Mouse (Mus musculus) lung, postnatal 25 days (tissue): ENCODE results near the gene Nrg4.
A peak's percentile ranks its signal among the peaks of the same experiment; 100 is the strongest.
"Not testable (repeated sequence)": the region's sequence is repeated elsewhere in the genome, so short reads cannot be mapped to it uniquely, and the experiment has no call there.

Experiments
- DNase-seq: peaks from one replicate; pipeline ENCODE4 v3.0.0; 2022; ENCODE audit warnings: low spot score

Gene Nrg4

GRCm38 (mm10) chr9:55322641-55323040 lies 4.0 kb downstream of the Nrg4 start:
- no peak for DNase-seq

GRCm38 (mm10) chr9:55313619-55314261 lies 12.9 kb downstream of the Nrg4 start:
- no peak for DNase-seq

DNA sequence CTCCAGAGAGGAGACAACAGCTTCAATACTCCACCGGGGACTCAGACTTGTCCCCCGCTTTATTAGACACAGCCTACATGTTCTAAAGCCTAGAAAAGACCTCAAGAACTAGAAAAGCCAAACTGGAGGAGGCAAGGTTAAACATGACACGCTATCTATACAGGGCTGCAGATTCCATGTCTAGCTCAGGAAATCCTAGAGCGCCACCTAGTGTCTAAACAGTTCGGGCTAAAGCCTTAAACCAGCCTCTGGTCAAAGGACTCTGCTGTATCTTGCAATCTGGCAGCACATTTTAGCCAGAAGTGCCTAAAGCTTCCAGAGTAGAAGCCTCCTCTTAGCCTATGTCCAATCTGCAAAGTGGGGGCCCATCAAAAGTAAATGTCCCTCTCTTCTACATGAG lies 15.1 kb downstream of the Nrg4 start:
- peak; percentile 79 for DNase-seq

GRCm38 (mm10) chr9:55308455-55308854 lies 18.2 kb downstream of the Nrg4 start:
- DNase-seq = no peak

- DNase-seq = no peak
Observed at GRCm38 (mm10) chr9:55307557-55307956, 19.1 kb downstream of the Nrg4 start.

DNA sequence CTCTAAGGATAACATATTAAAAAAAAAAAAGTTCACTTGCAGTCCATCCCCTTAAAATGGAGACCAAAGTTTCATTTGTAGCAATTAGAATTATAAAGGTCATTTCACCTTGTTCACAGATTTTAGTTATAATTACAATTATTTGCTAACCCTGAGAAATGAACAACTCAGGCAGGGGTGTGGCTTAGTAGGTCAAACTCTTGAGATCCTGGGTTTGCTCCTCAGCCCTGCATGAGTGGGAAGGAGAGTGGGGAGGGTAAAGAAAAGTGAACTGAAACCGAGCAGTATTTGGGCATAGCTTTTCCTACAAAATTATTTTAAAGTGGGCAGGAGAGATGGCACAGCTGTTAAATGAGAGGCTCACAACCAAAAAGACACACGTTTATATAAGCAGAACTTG lies 19.6 kb downstream of the Nrg4 start:
- DNase-seq = no peak

- DNase-seq = peak; percentile 37
Observed at GRCm38 (mm10) chr9:55296221-55296620, 30.4 kb downstream of the Nrg4 start.

GRCm38 (mm10) chr9:55291966-55292365 lies 34.7 kb downstream of the Nrg4 start:
- no peak for DNase-seq

DNA sequence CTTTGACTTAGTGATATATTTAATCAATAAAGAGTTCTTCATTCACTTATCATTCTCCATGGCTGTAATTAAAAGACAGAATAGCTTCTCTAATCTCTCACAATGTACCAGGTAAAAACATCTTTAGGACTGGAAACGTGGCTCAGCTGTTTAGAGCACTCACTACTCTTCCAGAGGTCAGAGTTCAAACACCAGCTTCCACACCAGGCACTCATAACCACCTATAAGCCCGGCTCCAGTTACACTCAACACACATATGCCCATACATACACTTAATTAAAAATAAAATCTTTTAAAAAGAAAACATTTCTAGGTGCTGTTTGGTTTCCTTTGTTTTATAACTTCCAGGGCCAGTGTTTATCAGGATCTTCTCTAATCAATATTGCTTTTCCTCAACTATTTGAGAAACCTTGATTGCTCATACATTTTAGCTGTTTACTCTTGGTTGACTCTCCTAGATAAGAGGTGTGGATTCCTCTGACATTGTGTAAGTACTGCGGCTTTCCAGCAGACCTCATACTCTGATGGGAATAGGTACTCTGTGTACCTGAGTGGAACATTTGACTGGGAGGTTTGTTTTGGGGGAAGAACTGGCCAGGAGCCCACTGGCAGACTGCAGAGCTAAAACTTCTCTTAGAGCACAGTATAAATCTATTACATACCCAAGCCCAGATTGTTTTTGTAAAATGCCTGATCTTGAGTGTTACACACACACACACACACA lies 37.0 kb downstream of the Nrg4 start:
- peak; percentile 29 for DNase-seq

- no peak for DNase-seq
Observed at GRCm38 (mm10) chr9:55285197-55285596, 41.4 kb downstream of the Nrg4 start.

DNA sequence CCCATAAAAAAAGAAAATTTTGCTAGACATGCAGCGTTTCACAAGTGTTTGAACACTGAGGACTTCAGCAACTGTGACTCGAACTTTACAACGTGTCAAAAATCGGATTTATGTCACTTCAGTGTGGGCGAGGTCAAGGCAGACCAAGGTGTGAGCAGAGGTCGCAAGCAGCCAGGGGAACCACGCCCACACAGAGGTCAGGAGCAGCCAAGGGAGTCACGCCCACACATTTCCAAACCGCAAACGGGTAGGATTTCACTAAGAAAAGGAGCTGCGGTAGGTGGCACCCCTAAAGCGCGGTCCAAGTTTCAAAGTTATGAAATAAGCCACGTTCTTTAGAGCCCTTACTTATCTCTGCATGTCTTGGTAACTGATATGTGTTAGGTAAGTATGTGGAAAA lies 43.1 kb downstream of the Nrg4 start:
- peak; percentile 73 for DNase-seq

DNA sequence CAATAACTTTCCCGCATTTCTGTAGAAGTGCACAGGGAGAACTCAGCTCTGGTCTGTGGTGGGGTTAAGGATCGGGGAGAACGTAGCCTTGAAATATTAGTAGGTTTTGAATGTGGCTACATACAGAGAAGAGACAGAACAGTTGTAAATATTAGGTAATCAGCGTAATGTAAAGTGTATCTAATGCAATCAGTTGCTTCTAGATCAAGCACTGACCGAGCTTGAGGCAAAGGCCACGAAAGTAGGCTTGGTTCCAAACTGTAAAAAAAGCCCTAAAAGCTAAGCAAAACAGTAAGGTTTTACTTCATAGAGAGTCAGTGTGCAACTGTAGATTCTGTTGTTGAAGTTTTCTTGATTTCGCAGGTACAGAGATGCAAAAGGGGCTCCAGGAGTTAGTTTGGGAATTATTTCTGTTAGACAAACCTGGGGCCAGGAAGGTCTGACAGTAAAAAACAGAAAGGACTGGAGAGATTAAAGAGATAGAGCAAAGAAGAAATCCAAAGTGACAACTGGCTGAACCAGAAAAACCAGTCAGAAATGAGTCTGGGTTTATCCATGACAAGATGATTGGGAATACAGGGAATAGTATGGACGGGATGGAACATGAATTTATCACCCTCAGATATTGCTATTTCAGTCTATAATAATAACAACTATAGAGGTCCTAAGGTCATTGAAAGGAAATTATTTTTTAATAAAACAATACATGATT lies 47.4 kb downstream of the Nrg4 start:
- DNase-seq = no peak

DNA sequence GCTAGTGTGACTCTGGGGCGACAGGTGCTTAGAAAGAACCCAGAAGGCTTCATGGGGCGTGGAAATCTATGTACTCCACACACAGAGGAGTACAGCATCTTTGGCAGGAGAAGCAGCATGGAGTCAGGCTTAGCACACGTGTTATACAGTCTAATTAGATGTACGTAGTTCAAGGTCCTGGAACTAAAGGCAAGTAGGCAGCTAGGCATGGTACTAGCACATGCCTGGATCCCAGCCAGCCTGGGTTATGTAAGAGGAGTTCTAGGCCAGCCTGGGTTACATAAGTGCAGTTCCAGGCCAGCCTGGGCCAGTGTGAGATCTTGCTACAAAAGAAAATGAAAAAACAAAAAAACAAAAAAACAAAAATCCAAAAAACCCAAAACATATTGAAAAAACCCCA lies 49.1 kb downstream of the Nrg4 start:
- peak; percentile 58 for DNase-seq

DNA sequence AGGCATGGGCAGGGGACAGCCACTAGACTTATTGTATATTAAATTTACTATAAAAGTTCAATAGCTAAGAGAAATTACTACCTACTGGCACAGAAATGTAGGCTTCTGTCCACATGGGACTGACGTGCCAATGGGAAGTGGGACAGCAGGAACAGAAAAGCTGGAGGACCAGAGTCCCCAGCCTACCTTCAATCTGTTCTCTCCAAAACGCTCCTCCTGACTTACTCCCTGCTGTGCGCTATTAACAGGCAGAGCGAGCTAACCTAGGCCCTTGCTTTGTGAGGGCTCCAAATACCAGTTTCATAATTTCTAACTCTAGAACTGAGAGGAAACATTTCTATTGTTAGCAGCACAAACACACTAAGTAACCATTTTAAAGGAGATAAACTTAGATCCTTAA lies 52.7 kb downstream of the Nrg4 start:
- no peak for DNase-seq

DNA sequence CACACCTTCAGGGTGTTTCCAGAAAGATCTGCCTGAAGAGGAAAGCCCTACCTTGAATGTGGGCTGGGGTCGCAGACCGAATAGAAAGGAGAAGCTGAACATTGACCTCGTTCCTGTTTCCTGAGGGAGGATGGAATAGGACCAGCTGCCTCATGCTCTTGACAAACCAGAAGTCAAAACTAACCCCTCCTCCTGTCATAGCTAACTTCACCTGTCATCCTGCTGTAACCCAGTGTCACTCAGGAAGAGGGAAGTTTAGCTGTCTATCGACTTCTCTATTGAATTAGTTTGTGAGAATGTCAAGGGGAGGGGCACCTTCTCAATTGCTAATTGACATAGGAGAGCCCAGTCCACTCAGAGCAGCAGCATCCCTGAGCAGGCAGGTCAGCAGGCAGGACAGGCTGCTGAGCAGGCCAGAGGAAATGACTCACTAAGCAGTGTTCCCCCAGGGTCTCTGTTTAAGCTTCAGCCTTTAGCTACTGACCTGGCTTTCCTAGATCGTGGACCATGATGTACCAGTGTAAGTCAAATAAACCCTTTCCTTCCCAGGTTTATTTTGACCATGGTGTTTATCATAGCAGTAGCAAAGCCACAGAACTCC lies 54.6 kb downstream of the Nrg4 start:
- no peak for DNase-seq

- no peak for DNase-seq
Observed at GRCm38 (mm10) chr9:55264356-55265302, 62.0 kb downstream of the Nrg4 start.

GRCm38 (mm10) chr9:55259741-55260140 lies 66.9 kb downstream of the Nrg4 start:
- DNase-seq = no peak

DNA sequence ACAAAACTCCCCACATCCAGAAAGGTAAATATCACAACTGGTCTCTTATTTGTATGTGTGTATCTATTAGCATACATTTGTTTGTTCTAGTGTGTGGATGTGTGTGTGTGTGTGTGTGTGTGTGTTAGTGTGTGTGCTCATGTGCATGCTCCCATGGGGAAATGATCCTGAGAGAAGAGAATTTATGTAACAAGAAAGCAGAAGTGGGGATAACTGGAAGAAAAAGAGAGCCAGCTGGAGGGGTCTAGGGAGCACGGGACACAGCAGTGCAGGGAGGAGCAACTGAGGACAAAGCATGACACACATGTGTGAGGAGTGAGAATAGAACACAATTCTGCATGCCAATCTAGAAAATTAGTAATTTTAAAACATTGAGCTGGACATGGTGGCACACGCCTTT lies 69.5 kb downstream of the Nrg4 start:
- no peak for DNase-seq

DNA sequence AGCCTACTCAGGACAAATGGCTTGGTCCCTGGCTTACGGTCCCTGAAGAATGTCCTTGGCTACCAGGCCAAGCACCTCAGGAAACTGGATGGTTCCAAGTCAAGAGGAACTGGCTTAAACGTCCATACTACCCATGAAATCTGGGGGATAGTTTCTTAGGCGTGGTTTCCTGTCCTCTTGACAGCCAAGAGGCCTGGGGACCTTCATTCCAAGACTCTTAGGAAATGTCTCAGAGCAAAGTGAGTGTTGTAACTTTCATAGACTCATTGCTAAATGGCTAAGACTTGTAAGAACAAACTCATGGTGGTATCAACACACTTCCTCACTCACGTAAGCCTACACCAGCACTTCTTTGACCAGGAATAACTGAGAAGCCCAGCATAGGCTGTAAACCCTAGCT lies 71.0 kb downstream of the Nrg4 start:
- peak; percentile 26 for DNase-seq

DNA sequence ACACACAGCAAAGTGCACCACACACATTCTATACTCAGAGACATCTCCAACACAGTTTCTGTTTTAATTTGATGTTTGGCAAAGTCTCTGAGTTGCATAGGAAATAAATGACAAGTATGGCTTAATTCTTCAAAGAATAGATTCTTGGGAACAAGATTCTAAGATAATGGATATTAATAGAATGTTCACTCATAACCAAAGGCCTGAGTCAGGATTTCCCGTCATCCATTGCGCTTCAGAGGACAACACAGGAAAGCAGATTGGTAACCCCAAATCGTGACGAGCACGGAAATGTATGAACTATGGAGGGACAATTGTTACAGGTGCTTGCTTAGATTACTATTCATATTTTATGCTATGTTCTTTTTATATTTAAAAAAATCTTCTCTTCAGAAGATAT lies 71.6 kb downstream of the Nrg4 start:
- no peak for DNase-seq

GRCm38 (mm10) chr9:55253849-55254248 lies 72.8 kb downstream of the Nrg4 start:
- no peak for DNase-seq

DNA sequence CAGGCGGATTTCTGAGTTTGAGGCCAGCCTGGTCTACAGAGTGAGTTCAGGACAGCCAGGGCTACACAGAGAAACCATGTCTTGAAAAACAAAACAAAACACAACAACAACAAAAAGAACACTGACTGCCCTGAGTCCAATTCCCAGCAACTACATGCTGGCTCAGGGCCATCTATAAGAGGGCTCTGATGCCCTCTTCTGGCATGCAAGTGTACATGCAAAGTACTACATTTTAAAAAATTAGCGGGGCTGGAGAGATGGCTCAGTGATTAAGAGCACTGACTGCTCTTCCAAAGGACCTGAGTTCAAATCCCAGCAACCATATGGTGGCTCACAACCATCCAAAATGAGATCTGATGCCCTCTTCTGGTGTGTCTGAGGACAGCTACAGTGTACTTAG lies 74.5 kb downstream of the Nrg4 start:
- not testable (repeated sequence) for DNase-seq
